Mouse (Mus musculus): ENCODE measurements at regions not wholly inside any gene's neighbourhood (a gene's known extent, or its start where the extent isn't known, plus 50 kb on each side); places are given as distances from the start of the nearest gene placed in this dataset.

GRCm38 (mm10) chr19:13980988-13981630, 67.8 kb downstream of the Olfr1505 start:
- DNase-seq (ENCODE audit: low spot score in 2 of 2) = peak; percentile 10 to 59

GRCm38 (mm10) chr19:13982823-13983222, 69.5 kb downstream of the Olfr1505 start:
- no peak for DNase-seq (ENCODE audit: low spot score in 2 of 2)
